Mouse (Mus musculus) brain, embryonic 14.5 days (tissue): ENCODE data around the gene Ubash3b.

Source experiments
- CTCF ChIP-seq: fragments of 200-500 bp; IDR thresholded peaks from 2 replicates; pipeline ENCODE4 v1.5.1; 2012; ENCODE audit warnings: inconsistent platforms, mild to moderate bottlenecking, moderate library complexity, borderline replicate concordance; ENCODE audit not compliant: insufficient read depth, insufficient read length; ENCODE audit errors: extremely low read depth
- POLR2A ChIP-seq: fragments of 200-500 bp; IDR thresholded peaks from 2 replicates; pipeline ENCODE4 v1.6.1; 2012; ENCODE audit warnings: mild to moderate bottlenecking, inconsistent platforms, borderline replicate concordance; ENCODE audit not compliant: poor library complexity, insufficient read depth, insufficient read length, severe bottlenecking; ENCODE audit errors: extremely low read depth

- TF ChIP-seq CTCF (peak; percentile 85), POLR2A (no peak)
Measured at GRCm38 (mm10) chr9:41044626-41045025, 116.9 kb downstream of the Ubash3b start.
